Mouse (Mus musculus): ENCODE data around the gene Osbpl8. TPM values are rescaled to one million over a fixed set of nuclear protein-coding genes. Genes with fewer than 3 reads are reported as not detected.
"Not testable (repeated sequence)": the region's sequence is repeated elsewhere in the genome, so short reads cannot be mapped to it uniquely, and the experiment has no call there.

Gene Osbpl8
- polyA plus RNA-seq, 1 experiment from 2014 or later: 20.7 TPM

GRCm38 (mm10) chr10:111173589-111174247, 9.2 kb downstream of the Osbpl8 start:
- Histone ChIP-seq H3K4me2 (replicated peaks) (no peak overlapping the region), H3K27me3 (replicated peaks) (no peaks in the 10 kb centered on the region), H3K4me1 (no peaks in the 10 kb centered on the region), H3K9ac (no peak overlapping the region), H3K27ac (no peak overlapping the region), H3K4me3 (no peak overlapping the region), H3K9me3 (no peaks in the 10 kb centered on the region), H3K36me3 (no peaks in the 10 kb centered on the region)
- WGBS: 59% methylated on average over 7 of the region's 7 CpGs
- ATAC-seq (ENCODE audit: low FRiP score, low read depth): no peak

DNA sequence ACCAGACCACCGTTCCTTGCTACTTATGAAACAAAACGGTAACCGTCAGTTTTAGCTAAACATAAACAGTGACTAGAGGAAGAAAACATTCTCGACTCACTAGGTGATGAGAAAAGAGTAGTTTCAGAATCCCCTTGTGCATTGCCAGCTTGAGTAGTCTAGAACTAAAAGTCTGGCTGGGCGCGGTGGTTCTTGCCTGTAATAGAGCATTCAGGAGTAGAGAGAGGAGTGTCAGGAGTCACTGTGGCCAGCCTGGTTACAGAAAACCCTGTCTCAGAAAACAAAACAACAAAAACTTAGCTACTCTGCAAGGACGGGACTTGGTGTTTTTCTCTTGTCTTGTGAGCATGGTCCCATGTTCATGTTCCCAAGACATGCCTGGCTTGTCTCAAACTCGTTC, 12.8 kb downstream of the Osbpl8 start:
- H3K4me2 ChIP-seq (replicated peaks): no peak overlapping the region
- no peak overlapping the region for H3K4me3 ChIP-seq
- H3K27ac ChIP-seq: no peak overlapping the region
- H3K9me3 ChIP-seq: no peaks in the 10 kb centered on the region
- no peaks in the 10 kb centered on the region for H3K27me3 ChIP-seq (replicated peaks)
- H3K9ac ChIP-seq: no peak overlapping the region
- ATAC-seq (ENCODE audit: low FRiP score, low read depth): no peak
- WGBS: 86% methylated on average over 8 of the region's 8 CpGs
- H3K4me1 ChIP-seq: no peaks in the 10 kb centered on the region
- no peaks in the 10 kb centered on the region for H3K36me3 ChIP-seq

GRCm38 (mm10) chr10:111178024-111178423, 13.5 kb downstream of the Osbpl8 start:
- WGBS: 96% methylated on average over 7 of the region's 7 CpGs
- no peak overlapping the region for H3K9ac ChIP-seq
- no peak overlapping the region for H3K27ac ChIP-seq
- no peaks in the 10 kb centered on the region for H3K27me3 ChIP-seq (replicated peaks)
- no peak overlapping the region for H3K4me2 ChIP-seq (replicated peaks)
- H3K9me3 ChIP-seq: no peaks in the 10 kb centered on the region
- no peak for ATAC-seq (ENCODE audit: low FRiP score, low read depth)
- no peaks in the 10 kb centered on the region for H3K36me3 ChIP-seq
- no peak overlapping the region for H3K4me3 ChIP-seq
- no peaks in the 10 kb centered on the region for H3K4me1 ChIP-seq

GRCm38 (mm10) chr10:111180633-111181032, 16.1 kb downstream of the Osbpl8 start:
- Histone ChIP-seq H3K27ac (no peak overlapping the region), H3K4me1 (no peaks in the 10 kb centered on the region; the same call in 1 of the 2 replicates), H3K9ac (no peak overlapping the region), H3K4me2 (replicated peaks) (no peak overlapping the region), H3K4me3 (no peak overlapping the region), H3K9me3 (no peaks in the 10 kb centered on the region), H3K36me3 (no peaks in the 10 kb centered on the region), H3K27me3 (replicated peaks) (no peaks in the 10 kb centered on the region)
- ATAC-seq (ENCODE audit: low FRiP score, low read depth): peak; percentile 48; the same call in 1 of the 2 replicates
- 37% methylated on average over 3 of the region's 3 CpGs for WGBS

GRCm38 (mm10) chr10:111183634-111184270, 19.2 kb downstream of the Osbpl8 start:
- no peak overlapping the region for H3K27ac ChIP-seq
- H3K4me1 ChIP-seq: peaks cover 3% of the 10 kb centered on the region; the same call in 1 of the 2 replicates
- H3K27me3 ChIP-seq (replicated peaks): no peaks in the 10 kb centered on the region
- 81% methylated on average over 7 of the region's 7 CpGs for WGBS
- no peak for ATAC-seq (ENCODE audit: low FRiP score, low read depth)
- H3K4me3 ChIP-seq: no peak overlapping the region
- no peak overlapping the region for H3K9ac ChIP-seq
- no peaks in the 10 kb centered on the region for H3K9me3 ChIP-seq
- H3K36me3 ChIP-seq: no peaks in the 10 kb centered on the region
- H3K4me2 ChIP-seq (replicated peaks): no peak overlapping the region

- Histone ChIP-seq H3K27ac (no peak overlapping the region), H3K36me3 (no peaks in the 10 kb centered on the region), H3K9ac (no peak overlapping the region), H3K4me2 (replicated peaks) (no peak overlapping the region), H3K27me3 (replicated peaks) (no peaks in the 10 kb centered on the region), H3K4me1 (peaks cover 3% of the 10 kb centered on the region; the same call in 1 of the 2 replicates), H3K4me3 (no peak overlapping the region), H3K9me3 (no peaks in the 10 kb centered on the region)
- 85% methylated on average over 1 of the region's 1 CpGs for WGBS
- ATAC-seq (ENCODE audit: low FRiP score, low read depth): no peak
Observed at GRCm38 (mm10) chr10:111185574-111186269, 21.2 kb downstream of the Osbpl8 start.

GRCm38 (mm10) chr10:111189022-111189555, 24.5 kb downstream of the Osbpl8 start:
- Histone ChIP-seq H3K9me3 (no peaks in the 10 kb centered on the region), H3K4me1 (0 out of 2 replicates have a peak, but pooled peaks cover 3% of the 10 kb centered on the region), H3K36me3 (no peaks in the 10 kb centered on the region), H3K4me2 (replicated peaks) (no peak overlapping the region), H3K27me3 (replicated peaks) (no peaks in the 10 kb centered on the region), H3K4me3 (no peak overlapping the region), H3K9ac (no peak overlapping the region), H3K27ac (no peak overlapping the region)
- ATAC-seq (ENCODE audit: low FRiP score, low read depth): no peak
- WGBS: 76% methylated on average over 4 of the region's 4 CpGs

GRCm38 (mm10) chr10:111190110-111190795, 25.7 kb downstream of the Osbpl8 start:
- ATAC-seq (ENCODE audit: low FRiP score, low read depth): no peak
- 78% methylated on average over 6 of the region's 6 CpGs for WGBS

GRCm38 (mm10) chr10:111193536-111193935, 29.0 kb downstream of the Osbpl8 start:
- no peaks in the 10 kb centered on the region for H3K9me3 ChIP-seq
- H3K27ac ChIP-seq: no peak overlapping the region
- 77% methylated on average over 4 of the region's 4 CpGs for WGBS
- no peaks in the 10 kb centered on the region for H3K27me3 ChIP-seq (replicated peaks)
- no peak for ATAC-seq (ENCODE audit: low FRiP score, low read depth)
- H3K4me1 ChIP-seq: no peaks in the 10 kb centered on the region
- no peak overlapping the region for H3K9ac ChIP-seq
- H3K36me3 ChIP-seq: no peaks in the 10 kb centered on the region
- no peak overlapping the region for H3K4me2 ChIP-seq (replicated peaks)
- H3K4me3 ChIP-seq: no peak overlapping the region

More at GRCm38 (mm10) chr10:111190110-111190795, 25.7 kb downstream of the Osbpl8 start:
- H3K36me3 ChIP-seq: no peaks in the 10 kb centered on the region
- no peak overlapping the region for H3K4me3 ChIP-seq
- H3K9me3 ChIP-seq: no peaks in the 10 kb centered on the region
- H3K9ac ChIP-seq: no peak overlapping the region
- H3K27me3 ChIP-seq (replicated peaks): no peaks in the 10 kb centered on the region
- H3K4me1 ChIP-seq: 0 out of 2 replicates have a peak, but pooled peaks cover 3% of the 10 kb centered on the region
- no peak overlapping the region for H3K4me2 ChIP-seq (replicated peaks)
- no peak overlapping the region for H3K27ac ChIP-seq

- 92% methylated on average over 2 of the region's 2 CpGs for WGBS
Observed at GRCm38 (mm10) chr10:111196191-111196590, 31.6 kb downstream of the Osbpl8 start.

DNA sequence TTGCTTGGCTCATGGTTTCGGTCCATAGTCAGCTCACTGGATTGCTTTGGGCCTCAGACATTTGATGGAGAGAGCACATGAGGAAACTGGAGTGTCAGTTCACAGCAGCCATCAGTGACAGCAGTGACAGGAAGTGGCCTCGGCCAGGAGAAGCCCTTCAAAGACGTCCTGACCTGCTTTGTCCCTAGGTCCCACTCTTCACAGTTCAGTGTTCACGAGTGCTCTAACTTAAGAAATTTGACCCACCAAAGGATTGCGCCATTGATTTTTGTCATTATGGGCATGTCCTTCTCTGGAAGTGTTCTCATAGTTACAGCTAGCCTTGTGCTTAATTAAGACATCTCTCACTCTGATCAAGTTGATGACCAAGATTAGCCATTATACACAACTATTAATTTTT, 34.2 kb downstream of the Osbpl8 start:
- H3K4me3 ChIP-seq, H3K27ac ChIP-seq: not testable (repeated sequence)
- 76% methylated on average over 4 of the region's 5 CpGs for WGBS

More at GRCm38 (mm10) chr10:111196191-111196590, 31.6 kb downstream of the Osbpl8 start:
- H3K9me3 ChIP-seq: no peaks in the 10 kb centered on the region
- H3K4me2 ChIP-seq (replicated peaks): no peak overlapping the region
- no peaks in the 10 kb centered on the region for H3K4me1 ChIP-seq
- H3K9ac ChIP-seq: no peak overlapping the region
- H3K4me3 ChIP-seq: no peak overlapping the region
- ATAC-seq (ENCODE audit: low FRiP score, low read depth): no peak
- no peaks in the 10 kb centered on the region for H3K36me3 ChIP-seq
- H3K27me3 ChIP-seq (replicated peaks): no peaks in the 10 kb centered on the region
- H3K27ac ChIP-seq: no peak overlapping the region

GRCm38 (mm10) chr10:111201120-111201519, 36.6 kb downstream of the Osbpl8 start:
- no peaks in the 10 kb centered on the region for H3K36me3 ChIP-seq
- no peak overlapping the region for H3K27ac ChIP-seq
- no peak overlapping the region for H3K4me2 ChIP-seq (replicated peaks)
- no peak for ATAC-seq (ENCODE audit: low FRiP score, low read depth)
- WGBS: 77% methylated on average over 7 of the region's 7 CpGs
- no peak overlapping the region for H3K9ac ChIP-seq
- no peaks in the 10 kb centered on the region for H3K4me1 ChIP-seq
- H3K4me3 ChIP-seq: no peak overlapping the region
- no peaks in the 10 kb centered on the region for H3K9me3 ChIP-seq
- no peaks in the 10 kb centered on the region for H3K27me3 ChIP-seq (replicated peaks)

More for the DNA sequence above, 34.2 kb downstream of the Osbpl8 start:
- not testable (repeated sequence) for H3K36me3 ChIP-seq; H3K4me2 ChIP-seq (replicated peaks); H3K4me1 ChIP-seq; H3K9ac ChIP-seq; H3K27me3 ChIP-seq (replicated peaks); H3K9me3 ChIP-seq; ATAC-seq (ENCODE audit: low FRiP score, low read depth)
